Mouse (Mus musculus): Measurements from ENCODE around the gene Mov10. TPM values are rescaled to one million over a fixed set of nuclear protein-coding genes. Genes with fewer than 3 reads are reported as not detected.
A peak's percentile ranks its signal among the peaks of the same experiment; 100 is the strongest.

Mov10 gene
- polyA plus RNA-seq, 1 experiment from 2014 or later, result 28.1 TPM

- Histone ChIP-seq H3K9ac (ENCODE audit: low read length) (0 out of 2 replicates have a peak overlapping the region, but pooled peaks have one; percentile 27), H3K4me2 (replicated peaks; ENCODE audit: low read depth) (peak overlapping the region; percentile 53), H3K36me3 (ENCODE audit: control insufficient read depth, insufficient read depth, low read length) (no peaks in the 10 kb centered on the region), H3K27me3 (ENCODE audit: control insufficient read depth, insufficient read depth, low read length) (no peaks in the 10 kb centered on the region), H3K9me3 (ENCODE audit: control insufficient read depth, low read length) (no peaks in the 10 kb centered on the region), H3K27ac (replicated peaks) (no peak overlapping the region), H3K4me3 (ENCODE audit: low read depth, low read length) (peak overlapping the region; percentile 29), H3K4me1 (replicated peaks; ENCODE audit: control insufficient read depth, insufficient read depth) (peaks cover 4% of the 10 kb centered on the region; the same call in 1 of the 2 replicates)
- TF ChIP-seq CTCF (IDR thresholded peaks at IDR 0.05; ENCODE audit: low read depth), result peak; percentile 70
- no peak for TF ChIP-seq EP300 (optimal IDR thresholded peaks at IDR 0.05)
- DNase-seq (ENCODE audit: low spot score), result peak; percentile 56
- ATAC-seq (ENCODE audit: low FRiP score, low TSS enrichment), result no peak
- WGBS, result under 1% methylated on average over 20 of the region's 20 CpGs
Observed at GRCm38 (mm10) chr3:104777342-104777741, 41.0 kb downstream of the Mov10 start.

- Histone ChIP-seq H3K4me1 (replicated peaks; ENCODE audit: control insufficient read depth, insufficient read depth) (no peaks in the 10 kb centered on the region), H3K27me3 (ENCODE audit: control insufficient read depth, insufficient read depth, low read length) (no peaks in the 10 kb centered on the region), H3K9me3 (ENCODE audit: control insufficient read depth, low read length) (no peaks in the 10 kb centered on the region), H3K4me3 (ENCODE audit: low read depth, low read length) (no peak overlapping the region), H3K4me2 (replicated peaks; ENCODE audit: low read depth) (no peak overlapping the region), H3K9ac (ENCODE audit: low read length) (no peak overlapping the region), H3K36me3 (ENCODE audit: control insufficient read depth, insufficient read depth, low read length) (no peaks in the 10 kb centered on the region), H3K27ac (replicated peaks) (no peak overlapping the region)
- WGBS, result 79% methylated on average over 7 of the region's 7 CpGs
- TF ChIP-seq EP300 (optimal IDR thresholded peaks at IDR 0.05), result no peak
- TF ChIP-seq CTCF (IDR thresholded peaks at IDR 0.05; ENCODE audit: low read depth), result no peak
- no peak for DNase-seq (ENCODE audit: low spot score)
- ATAC-seq (ENCODE audit: low FRiP score, low TSS enrichment), result no peak
Observed at GRCm38 (mm10) chr3:104773301-104773700, 45.1 kb downstream of the Mov10 start.

- no peak overlapping the region for H3K4me2 ChIP-seq (replicated peaks; ENCODE audit: low read depth)
- TF ChIP-seq CTCF (IDR thresholded peaks at IDR 0.05; ENCODE audit: low read depth) (no peak), EP300 (optimal IDR thresholded peaks at IDR 0.05) (no peak)
- no peak overlapping the region for H3K27ac ChIP-seq (replicated peaks)
- no peak overlapping the region for H3K9ac ChIP-seq (ENCODE audit: low read length)
- 66% methylated on average over 6 of the region's 6 CpGs for whole genome bisulfite sequencing
- no peak for DNase-seq (ENCODE audit: low spot score)
- H3K36me3 ChIP-seq (ENCODE audit: control insufficient read depth, insufficient read depth, low read length), result no peaks in the 10 kb centered on the region
- no peak overlapping the region for H3K4me3 ChIP-seq (ENCODE audit: low read depth, low read length)
- no peaks in the 10 kb centered on the region for H3K27me3 ChIP-seq (ENCODE audit: control insufficient read depth, insufficient read depth, low read length)
- ATAC-seq (ENCODE audit: low FRiP score, low TSS enrichment), result no peak
- H3K9me3 ChIP-seq (ENCODE audit: control insufficient read depth, low read length), result no peaks in the 10 kb centered on the region
- H3K4me1 ChIP-seq (replicated peaks; ENCODE audit: control insufficient read depth, insufficient read depth), result no peaks in the 10 kb centered on the region
Observed at GRCm38 (mm10) chr3:104771460-104771859, 46.9 kb downstream of the Mov10 start.

GRCm38 (mm10) chr3:104770918-104771317, 47.4 kb downstream of the Mov10 start:
- ATAC-seq (ENCODE audit: low FRiP score, low TSS enrichment) (no peak), DNase-seq (ENCODE audit: low spot score) (no peak)
- H3K4me2 ChIP-seq (replicated peaks; ENCODE audit: low read depth), result no peak overlapping the region

GRCm38 (mm10) chr3:104770035-104770434, 48.3 kb downstream of the Mov10 start:
- no peak overlapping the region for H3K4me2 ChIP-seq (replicated peaks; ENCODE audit: low read depth)
- WGBS, result 53% methylated on average over 10 of the region's 10 CpGs
- TF ChIP-seq EP300 (optimal IDR thresholded peaks at IDR 0.05) (no peak), CTCF (IDR thresholded peaks at IDR 0.05; ENCODE audit: low read depth) (peak; percentile 85)
- no peak overlapping the region for H3K9ac ChIP-seq (ENCODE audit: low read length)
- no peaks in the 10 kb centered on the region for H3K27me3 ChIP-seq (ENCODE audit: control insufficient read depth, insufficient read depth, low read length)
- ATAC-seq (ENCODE audit: low FRiP score, low TSS enrichment), result peak; percentile 64; the same call in 1 of the 2 replicates
- no peak overlapping the region for H3K27ac ChIP-seq (replicated peaks)
- no peaks in the 10 kb centered on the region for H3K36me3 ChIP-seq (ENCODE audit: control insufficient read depth, insufficient read depth, low read length)
- no peak overlapping the region for H3K4me3 ChIP-seq (ENCODE audit: low read depth, low read length)
- H3K4me1 ChIP-seq (replicated peaks; ENCODE audit: control insufficient read depth, insufficient read depth), result no peaks in the 10 kb centered on the region
- H3K9me3 ChIP-seq (ENCODE audit: control insufficient read depth, low read length), result no peaks in the 10 kb centered on the region
- DNase-seq (ENCODE audit: low spot score), result peak; percentile 60

More at GRCm38 (mm10) chr3:104770918-104771317, 47.4 kb downstream of the Mov10 start:
- H3K9me3 ChIP-seq (ENCODE audit: control insufficient read depth, low read length), result no peaks in the 10 kb centered on the region
- no peaks in the 10 kb centered on the region for H3K27me3 ChIP-seq (ENCODE audit: control insufficient read depth, insufficient read depth, low read length)
- TF ChIP-seq CTCF (IDR thresholded peaks at IDR 0.05; ENCODE audit: low read depth) (no peak), EP300 (optimal IDR thresholded peaks at IDR 0.05) (no peak)
- no peaks in the 10 kb centered on the region for H3K36me3 ChIP-seq (ENCODE audit: control insufficient read depth, insufficient read depth, low read length)
- no peak overlapping the region for H3K27ac ChIP-seq (replicated peaks)
- H3K9ac ChIP-seq (ENCODE audit: low read length), result no peak overlapping the region
- no peaks in the 10 kb centered on the region for H3K4me1 ChIP-seq (replicated peaks; ENCODE audit: control insufficient read depth, insufficient read depth)
- 40% methylated on average over 3 of the region's 3 CpGs for WGBS
- H3K4me3 ChIP-seq (ENCODE audit: low read depth, low read length), result no peak overlapping the region

- ATAC-seq (ENCODE audit: low FRiP score, low TSS enrichment) (no peak), DNase-seq (ENCODE audit: low spot score) (no peak)
- no peaks in the 10 kb centered on the region for H3K4me1 ChIP-seq (replicated peaks; ENCODE audit: control insufficient read depth, insufficient read depth)
- no peaks in the 10 kb centered on the region for H3K36me3 ChIP-seq (ENCODE audit: control insufficient read depth, insufficient read depth, low read length)
- TF ChIP-seq CTCF (IDR thresholded peaks at IDR 0.05; ENCODE audit: low read depth) (no peak), EP300 (optimal IDR thresholded peaks at IDR 0.05) (no peak)
- H3K4me2 ChIP-seq (replicated peaks; ENCODE audit: low read depth), result no peak overlapping the region
- no peaks in the 10 kb centered on the region for H3K9me3 ChIP-seq (ENCODE audit: control insufficient read depth, low read length)
- no peaks in the 10 kb centered on the region for H3K27me3 ChIP-seq (ENCODE audit: control insufficient read depth, insufficient read depth, low read length)
- whole genome bisulfite sequencing, result 64% methylated on average over 3 of the region's 3 CpGs
- H3K27ac ChIP-seq (replicated peaks), result no peak overlapping the region
- H3K4me3 ChIP-seq (ENCODE audit: low read depth, low read length), result no peak overlapping the region
- no peak overlapping the region for H3K9ac ChIP-seq (ENCODE audit: low read length)
Observed at GRCm38 (mm10) chr3:104769135-104769534, 49.2 kb downstream of the Mov10 start.

Data from stomach, postnatal 0 days (tissue).